14 mouse cellular contexts compared by ENCODE assay signal in the genomic region with DNA sequence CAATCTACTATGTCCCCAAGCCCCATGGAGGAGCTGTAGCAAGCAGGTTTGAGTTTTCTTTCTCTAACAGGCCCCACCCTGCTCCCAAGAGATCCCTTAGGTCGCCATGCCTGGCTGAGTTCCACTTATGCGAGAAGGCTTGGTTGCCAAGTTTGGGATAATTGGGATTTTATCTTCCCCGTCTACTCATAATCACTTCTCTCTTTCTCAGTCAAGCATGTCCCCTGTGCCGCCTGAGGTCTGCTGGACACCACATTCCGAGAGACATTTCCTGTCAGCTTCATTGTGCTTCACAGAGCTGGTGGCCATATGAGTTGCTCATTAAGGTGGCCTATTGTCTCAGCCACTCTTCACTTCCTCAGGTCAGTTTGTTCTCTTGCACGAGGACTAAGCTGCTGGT.
A peak's percentile ranks its signal among the peaks of the same experiment; 100 is the strongest.
DNase-seq lines count a peak whose midpoint lies in the region; ATAC-seq and TF ChIP-seq lines count a peak whose summit lies in the region.
"Had no signal": no experiment of that assay in that cellular context is flagged by ENCODE, and none has a peak within 500 bp of the region (broad histone marks: within the 10 kb centered on the region; RNA-seq: fewer than 3 reads in every experiment).

No protein-coding gene starts in this region.

- H3K36me3 ChIP-seq in liver, embryonic 11.5 days (ENCODE audit: control insufficient read depth, insufficient read depth, low read length): no peaks in the 10 kb centered on the region
- H3K36me3 ChIP-seq: forebrain, embryonic 10.5 days; limb, embryonic 13.5 days had no signal

- H3K4me3 ChIP-seq in gastrocnemius, adult 2 months: no peak overlapping the region
- no peak overlapping the region for H3K4me3 ChIP-seq in brown adipose tissue, adult 24 weeks (ENCODE audit: insufficient read depth, low read depth, low read length)
- no peak overlapping the region for H3K4me3 ChIP-seq in liver, embryonic 11.5 days (ENCODE audit: low read depth, low read length)
- H3K4me3 ChIP-seq: forebrain, embryonic 10.5 days; limb, embryonic 13.5 days had no signal

- intact Hi-C loops in gastrocnemius, adult 2 months (cut with DNase I): no loop called here

- peak overlapping the region; percentile 58; the same call in 1 of the 2 replicates for H3K27ac ChIP-seq in gastrocnemius, adult 2 months
- 0 out of 2 replicates have a peak overlapping the region, but pooled peaks have one; percentile 42 for H3K27ac ChIP-seq in brown adipose tissue, adult 24 weeks (replicated peaks; ENCODE audit: low read depth, low read length)
- no peak overlapping the region for H3K27ac ChIP-seq in liver, embryonic 11.5 days (ENCODE audit: low read depth, low read length)
- H3K27ac ChIP-seq: limb, embryonic 13.5 days had no signal

- DNase-seq in gastrocnemius, adult 2 months: peak; percentile 18
- DNase-seq in gastrocnemius, postnatal 4 days (ENCODE audit: low spot score in 2 of 2): no peak
- DNase-seq in kidney, adult 18-20 months: peak; percentile 26
- DNase-seq in kidney, postnatal 36 days: peak; percentile 29 to 52
- DNase-seq in liver, embryonic 11.5 days (ENCODE audit: low spot score): no peak
- no peak for DNase-seq in spleen, postnatal 14 days (ENCODE audit: low spot score in 2 of 2)
- DNase-seq in neural tube, embryonic 10.5 days (ENCODE audit: extremely low spot score, low spot score): no peak
- DNase-seq: adrenal gland, postnatal 36 days; cerebellum, adult 2 months; lung, adult 2 months had no signal

- TF ChIP-seq CTCF in gastrocnemius, adult 2 months (IDR thresholded peaks at IDR 0.05): no peak

- ATAC-seq in liver, embryonic 11.5 days (replicated peaks; ENCODE audit: low FRiP score): no peak
- ATAC-seq: intestine, embryonic 16.5 days had no signal

- no peak overlapping the region for H3K4me2 ChIP-seq in liver, embryonic 11.5 days
- H3K4me2 ChIP-seq: limb, embryonic 13.5 days had no signal

- no peaks in the 10 kb centered on the region for H3K27me3 ChIP-seq in liver, embryonic 11.5 days (replicated peaks; ENCODE audit: control insufficient read depth, insufficient read depth, low read length)
- H3K27me3 ChIP-seq: limb, embryonic 13.5 days had no signal

- 55% methylated on average over 6 of the region's 6 CpGs for WGBS in liver, embryonic 11.5 days

- H3K9ac ChIP-seq in liver, embryonic 11.5 days (ENCODE audit: low read depth, low read length): no peak overlapping the region
- H3K9ac ChIP-seq: limb, embryonic 13.5 days had no signal

- H3K4me1 ChIP-seq in brown adipose tissue, adult 24 weeks (ENCODE audit: control insufficient read depth, insufficient read depth, insufficient read length, low read length): peaks cover 20% of the 10 kb centered on the region
- no peaks in the 10 kb centered on the region for H3K4me1 ChIP-seq in liver, embryonic 11.5 days (replicated peaks; ENCODE audit: control insufficient read depth, insufficient read depth, low read length)

- no peaks in the 10 kb centered on the region for H3K9me3 ChIP-seq in liver, embryonic 11.5 days (ENCODE audit: control insufficient read depth, low read length)
- H3K9me3 ChIP-seq: forebrain, embryonic 10.5 days; limb, embryonic 13.5 days had no signal

Comparison
In these comparisons a context has a peak if more than half of its experiments do, and no peak if none do; other contexts are left out.
1. DNase-seq: peak in gastrocnemius, adult 2 months (single experiment), kidney, adult 18-20 months (single experiment) and kidney, postnatal 36 days (2 of 2); none in gastrocnemius, postnatal 4 days (0 of 2), liver, embryonic 11.5 days (single experiment), spleen, postnatal 14 days (0 of 2) and neural tube, embryonic 10.5 days (single experiment).